Mouse (Mus musculus): ENCODE measurements at regions not wholly inside any gene's neighbourhood (a gene's known extent, or its start where the extent isn't known, plus 50 kb on each side); places are given as distances from the start of the nearest gene placed in this dataset.
A peak's percentile ranks its signal among the peaks of the same experiment; 100 is the strongest.
"Not testable (repeated sequence)": the region's sequence is repeated elsewhere in the genome, so short reads cannot be mapped to it uniquely, and the experiment has no call there.

DNA sequence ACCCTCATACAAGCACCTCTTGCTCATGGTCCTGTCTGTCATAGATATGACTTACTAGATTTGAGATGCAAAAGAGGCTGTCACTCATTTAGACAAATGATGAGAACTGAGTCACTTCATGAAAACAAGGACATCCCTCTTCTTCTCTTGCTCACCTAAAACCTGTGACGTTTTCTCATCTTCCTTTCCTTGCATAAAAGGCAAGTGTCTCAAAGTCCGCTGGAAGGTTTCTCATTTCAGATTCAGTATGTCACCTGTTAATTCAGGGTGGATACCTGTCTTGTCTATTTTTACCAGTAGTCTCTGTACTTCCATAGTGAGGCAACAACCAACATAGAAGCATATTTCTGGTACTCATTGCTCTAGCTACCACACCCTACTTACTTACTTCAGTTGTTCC lies 325.6 kb downstream of the Car8 start:
- no peak for DNase-seq

DNA sequence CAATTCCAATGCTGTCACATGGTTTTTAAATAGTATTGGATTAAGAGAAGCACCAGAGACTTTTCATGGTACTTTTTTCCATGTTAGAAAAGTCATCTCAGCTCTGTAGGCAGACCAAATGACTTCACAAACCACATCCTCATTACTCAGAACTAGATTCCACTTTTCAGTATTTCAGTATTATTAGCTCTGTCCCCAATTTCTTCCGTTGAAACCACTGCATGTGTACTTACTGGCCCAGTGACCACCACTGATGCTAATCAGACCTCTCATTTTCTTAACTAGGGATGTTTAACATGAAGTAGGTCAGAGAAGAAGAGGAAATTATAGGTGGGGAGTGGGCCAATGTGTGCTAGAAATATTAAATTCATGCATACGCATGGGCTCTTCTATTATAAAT lies 326.2 kb downstream of the Car8 start:
- no peak for DNase-seq

DNA sequence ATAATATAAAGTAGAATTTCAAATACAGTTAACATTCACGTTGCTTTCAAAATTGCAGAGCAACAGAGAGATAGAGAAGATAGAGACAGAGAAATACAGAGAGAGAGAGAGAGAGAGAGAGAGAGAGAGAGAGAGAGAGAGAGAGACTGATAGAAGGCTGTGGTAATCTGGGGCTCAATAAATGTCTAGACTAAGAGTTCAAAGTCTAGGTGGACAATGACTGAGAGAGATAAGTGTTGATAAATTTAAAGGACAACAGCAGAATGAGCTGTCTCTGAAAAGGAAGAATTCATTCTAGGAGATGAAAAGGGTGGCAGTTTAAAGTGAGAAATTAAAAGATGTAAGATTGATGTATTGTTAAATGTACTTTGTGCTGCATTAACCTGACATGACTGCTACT lies 335.7 kb downstream of the Car8 start:
- DNase-seq: no peak

DNA sequence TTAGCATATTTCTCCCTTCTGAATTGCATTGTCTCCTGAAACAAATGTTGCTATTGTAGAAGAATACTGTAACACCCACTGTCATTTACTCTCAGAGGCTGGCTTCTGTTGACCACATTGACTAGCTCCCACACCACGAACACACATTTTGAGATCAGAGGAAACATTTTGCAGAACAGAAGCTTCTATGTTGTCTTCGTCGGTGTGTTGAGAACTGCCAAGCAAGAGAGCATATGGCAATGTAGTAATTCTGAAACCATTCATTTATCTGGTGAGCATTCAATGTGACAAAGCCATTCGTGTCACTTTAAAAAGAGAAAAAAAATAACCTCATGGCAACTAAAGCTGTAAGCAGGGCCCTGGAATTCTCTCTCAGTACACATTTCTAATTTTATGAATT lies 343.9 kb downstream of the Car8 start:
- no peak for DNase-seq

DNA sequence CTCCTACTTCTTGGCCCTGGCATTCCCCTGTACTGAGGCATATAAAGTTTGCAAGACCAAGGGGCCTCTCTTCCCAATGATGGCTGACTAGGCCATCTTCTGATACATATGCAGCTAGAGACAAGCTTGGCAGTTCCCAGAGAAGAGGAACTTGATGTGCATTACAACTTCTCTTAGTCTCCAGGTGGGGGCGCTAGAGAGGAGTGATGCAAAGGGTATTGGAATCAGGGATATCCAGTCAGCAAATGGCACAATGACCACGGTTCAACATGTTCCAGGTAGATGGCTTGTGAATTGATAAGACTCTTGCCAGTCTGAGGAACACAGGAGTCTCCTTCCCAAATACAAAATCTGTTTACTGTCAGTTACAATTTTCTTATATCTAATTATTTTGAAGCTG lies 347.7 kb downstream of the Car8 start:
- peak; percentile 15 for DNase-seq

DNA sequence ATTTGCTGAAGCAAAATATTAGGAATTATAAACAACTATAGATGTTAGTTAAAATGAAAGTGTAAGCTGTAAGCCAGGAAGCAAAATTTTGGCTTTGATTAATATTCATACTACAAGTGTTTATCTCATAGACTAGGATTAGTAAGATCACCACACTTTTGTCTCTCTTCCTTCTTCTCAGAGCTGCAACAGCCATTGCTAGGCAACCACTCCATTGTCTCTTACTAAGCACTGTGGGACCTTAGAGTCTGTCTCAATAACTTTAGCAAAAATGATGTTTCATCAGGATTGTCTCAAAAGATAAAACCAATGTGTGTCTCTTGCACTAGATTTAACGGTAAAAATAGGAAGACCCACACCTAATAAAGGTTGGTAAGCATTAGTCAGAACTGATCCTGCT lies 384.3 kb downstream of the Car8 start:
- no peak for DNase-seq

DNA sequence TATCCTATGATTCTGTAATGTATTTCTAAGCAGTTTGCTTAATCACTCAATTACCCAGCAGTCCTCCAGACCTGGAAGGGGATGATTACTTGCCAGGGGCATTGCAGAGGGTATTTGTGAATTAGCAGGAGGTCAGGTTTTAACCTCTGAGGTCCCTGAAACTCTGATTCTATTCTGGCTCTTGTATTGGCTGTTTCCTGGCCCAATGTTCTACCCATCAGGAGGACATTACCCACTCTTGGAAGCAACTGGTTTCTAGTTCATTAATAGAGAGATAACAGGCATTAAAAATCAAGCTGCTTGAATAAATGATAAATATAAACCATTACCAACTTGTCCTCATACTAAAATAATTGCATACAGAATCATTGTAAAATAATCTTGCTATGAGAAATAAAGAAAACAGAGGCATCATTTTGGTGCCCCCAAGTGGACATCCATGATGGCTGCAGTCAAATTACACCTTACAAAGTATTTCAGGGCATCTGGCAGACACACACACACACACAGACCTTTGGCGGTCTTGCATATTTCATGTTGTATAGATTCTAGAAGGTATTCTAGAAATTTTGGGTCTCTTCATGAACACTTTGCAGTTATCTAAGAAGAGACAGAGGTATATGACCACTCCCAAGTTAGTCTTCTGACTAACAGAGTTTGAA lies 385.6 kb downstream of the Car8 start:
- peak; percentile 66 for DNase-seq

DNA sequence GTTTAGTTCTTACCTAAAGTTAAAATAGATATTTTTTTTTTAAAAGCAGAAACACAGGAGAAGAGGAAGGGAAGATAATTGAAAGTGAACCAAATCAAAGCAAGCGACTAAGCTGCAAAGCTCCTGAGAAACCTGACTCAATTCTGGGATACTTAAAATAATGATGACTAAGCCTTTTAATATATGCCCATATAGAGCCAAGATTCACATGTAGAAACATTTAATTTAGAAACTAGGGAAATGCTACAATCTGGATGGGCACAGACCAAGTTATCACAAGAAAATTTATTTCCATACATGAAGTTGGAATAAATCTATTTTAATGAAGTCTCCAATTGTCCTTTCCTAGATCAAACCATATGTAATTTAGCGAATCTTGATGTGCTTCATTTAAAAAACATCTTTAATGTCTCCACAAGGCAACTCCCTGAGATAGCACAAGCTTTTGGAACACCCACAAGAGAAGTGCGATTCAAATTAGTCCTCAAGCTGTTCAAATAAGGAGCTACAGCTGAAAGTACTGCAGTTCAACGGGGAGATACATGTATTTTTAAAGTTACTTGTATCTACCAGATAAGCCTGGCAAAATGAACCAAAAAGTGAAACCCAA lies 386.7 kb downstream of the Car8 start:
- DNase-seq: no peak

DNA sequence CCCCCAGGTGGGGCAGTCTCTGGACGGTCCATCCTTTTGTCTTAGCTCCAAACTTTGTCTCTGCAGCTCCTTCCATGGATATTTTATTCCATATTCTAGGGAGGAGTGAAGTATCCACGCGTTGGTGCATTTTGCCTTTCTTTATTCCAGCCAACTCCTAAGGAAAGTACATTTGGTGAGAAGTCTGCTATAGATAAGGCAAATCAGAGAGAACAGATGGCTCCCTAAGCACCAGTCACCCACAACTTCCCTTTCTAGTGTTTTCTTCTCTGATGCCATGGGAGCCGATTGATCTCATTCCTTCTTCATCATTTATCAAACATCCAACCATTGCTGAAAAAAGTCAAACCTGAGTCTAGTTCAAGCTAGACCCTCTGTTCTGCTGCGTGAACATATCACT lies 391.4 kb downstream of the Car8 start:
- no peak for DNase-seq

DNA sequence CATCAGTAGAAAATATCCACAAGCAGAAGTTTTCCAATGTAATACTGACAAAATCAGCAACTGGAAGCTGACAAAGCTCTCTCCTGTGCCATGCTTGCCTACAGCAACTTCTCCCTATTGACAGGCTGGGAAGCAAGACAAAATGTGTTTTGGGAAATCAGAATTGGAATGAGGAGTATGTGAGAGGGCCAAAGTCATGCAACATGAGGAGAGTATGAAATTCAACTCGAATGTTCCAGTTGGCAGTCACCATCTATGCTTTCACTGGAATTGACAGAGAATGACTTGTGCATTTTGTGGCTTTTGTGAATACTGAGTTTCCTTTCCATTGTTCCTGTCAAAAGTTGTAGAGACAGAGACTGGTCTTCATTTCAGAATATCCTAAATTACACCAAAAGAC lies 409.7 kb downstream of the Car8 start:
- no peak for DNase-seq

DNA sequence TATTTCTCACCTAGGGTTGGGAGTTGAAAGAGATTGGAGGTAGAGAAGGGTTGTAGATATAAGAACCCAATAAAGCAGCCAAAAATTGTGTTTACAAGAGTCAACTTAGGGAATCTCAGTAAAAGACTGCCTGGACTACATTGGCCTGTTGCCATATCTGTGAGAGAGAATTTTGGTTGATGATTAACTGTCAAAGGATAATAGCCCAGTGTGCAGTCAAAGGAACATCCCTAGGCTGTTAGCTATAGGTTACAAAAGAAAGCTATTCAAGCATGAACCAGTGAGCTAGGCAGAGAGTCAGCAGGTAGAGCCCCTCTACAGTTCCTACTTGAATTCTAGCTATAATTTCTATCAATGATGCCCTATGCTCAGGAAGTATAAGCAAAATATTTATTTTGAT lies 419.0 kb downstream of the Car8 start:
- DNase-seq: no peak

DNA sequence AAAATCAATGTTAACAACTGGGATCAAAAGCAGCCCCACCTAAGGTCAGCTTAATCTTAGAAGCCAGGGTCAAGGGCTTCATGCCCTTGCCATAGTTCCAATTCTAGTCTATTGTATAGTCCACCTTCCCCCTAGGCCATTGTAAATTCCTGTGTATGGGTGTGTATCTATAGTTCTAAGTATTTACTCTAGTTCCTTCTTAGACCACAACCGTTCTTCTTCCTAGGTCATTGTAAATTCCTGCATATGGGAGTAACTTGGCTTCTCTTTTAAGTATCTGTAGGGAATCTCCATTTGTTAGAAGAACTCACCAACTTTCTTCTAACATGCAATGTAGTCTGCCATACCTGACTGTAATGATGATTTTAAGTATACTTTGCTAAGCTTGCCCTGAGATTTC lies 461.1 kb downstream of the Car8 start:
- DNase-seq: not testable (repeated sequence)

DNA sequence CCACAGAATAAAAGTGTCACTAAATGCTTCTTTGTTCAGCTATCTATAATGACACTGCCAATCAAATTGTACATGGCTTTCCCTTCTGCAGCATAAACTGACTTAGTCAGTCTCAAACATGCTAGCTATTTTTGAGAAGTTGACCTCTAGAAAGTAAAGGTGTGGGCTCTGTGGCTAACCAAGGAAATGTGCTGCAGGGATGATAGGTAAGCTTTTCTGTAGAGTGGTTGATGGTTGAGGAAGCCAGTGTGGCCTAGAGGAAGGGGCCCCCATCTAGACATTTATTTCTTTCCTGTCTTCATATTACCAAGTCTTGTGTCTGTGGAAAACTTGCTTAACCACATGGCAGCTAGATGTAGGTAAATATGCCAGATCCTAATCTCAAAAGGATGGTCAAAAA lies 483.4 kb downstream of the Car8 start:
- no peak for DNase-seq

DNA sequence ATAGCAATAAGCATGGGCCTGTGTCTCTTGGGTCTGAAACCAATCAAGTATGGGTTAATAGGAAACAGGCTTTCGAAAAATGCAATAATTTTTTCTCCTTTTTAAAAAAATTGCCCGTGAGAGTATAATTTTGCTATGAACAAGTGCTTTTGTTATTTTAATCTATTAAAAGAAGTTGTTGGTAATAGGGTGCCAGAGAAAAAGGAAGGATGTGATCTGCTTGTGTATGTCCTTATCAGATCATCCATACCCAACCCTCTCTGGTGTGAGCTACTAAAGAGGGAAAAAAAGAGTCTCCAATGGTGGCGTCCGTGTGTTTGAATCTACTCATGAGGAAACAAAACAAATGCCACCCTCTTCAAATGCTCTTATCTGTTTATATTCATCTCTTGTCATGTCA lies 484.9 kb downstream of the Car8 start:
- DNase-seq: no peak

DNA sequence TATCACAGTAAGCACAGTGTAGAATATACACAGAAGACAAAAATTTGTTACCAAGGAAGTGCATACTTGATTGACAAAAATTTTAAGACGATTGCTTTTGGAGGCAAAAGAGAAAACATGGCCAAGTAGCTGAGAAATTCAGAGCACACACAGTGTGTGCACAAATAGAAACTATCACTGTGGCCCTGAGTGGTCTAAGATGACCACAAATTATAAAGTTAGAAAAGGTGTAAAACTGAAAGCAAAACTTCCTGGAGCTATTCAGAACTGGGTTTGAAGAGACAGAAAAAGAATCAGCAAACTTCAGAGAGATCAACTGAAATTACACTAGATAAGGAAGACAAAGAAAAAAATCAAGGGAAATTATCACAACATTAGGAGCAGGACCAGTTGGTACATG lies 487.6 kb downstream of the Car8 start:
- DNase-seq: no peak

DNA sequence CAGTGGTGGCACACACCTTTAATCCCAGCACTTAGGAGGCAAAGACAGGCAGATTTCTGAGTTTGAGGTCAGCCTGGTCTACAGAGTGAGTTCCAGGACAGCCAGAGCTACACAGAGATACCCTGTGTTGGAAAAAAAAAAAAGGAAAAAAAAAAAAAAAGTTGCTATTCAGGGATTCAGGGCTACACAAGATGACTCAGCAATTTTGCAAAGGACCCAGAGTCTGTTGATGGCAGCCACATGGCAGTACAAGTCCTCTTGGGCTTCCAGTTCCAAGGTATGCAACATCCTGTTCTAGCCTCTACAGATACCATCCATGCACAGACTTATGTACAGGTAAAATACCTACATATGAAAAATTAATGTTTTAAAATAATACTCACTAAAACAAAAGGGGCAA lies 515.9 kb downstream of the Car8 start:
- DNase-seq: no peak

DNA sequence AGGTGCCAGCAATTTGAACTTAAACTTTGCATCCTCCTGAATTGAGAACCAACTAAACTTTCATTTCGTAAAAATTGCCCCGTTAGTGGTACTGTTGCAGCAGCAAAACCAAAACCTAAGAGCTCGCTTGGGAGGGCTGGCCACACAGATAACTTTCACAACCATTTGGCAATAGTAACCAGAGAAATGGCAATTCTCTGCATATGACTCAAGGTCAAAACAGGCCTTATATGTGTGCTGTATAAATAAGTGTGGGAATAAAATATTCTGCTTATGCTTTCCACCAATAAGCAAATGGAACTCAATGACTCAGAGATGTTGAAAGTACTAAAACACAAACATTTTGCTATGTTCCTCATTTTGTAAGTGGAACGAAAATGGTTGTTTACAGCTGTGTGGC lies 550.3 kb downstream of the Car8 start:
- no peak for DNase-seq

DNA sequence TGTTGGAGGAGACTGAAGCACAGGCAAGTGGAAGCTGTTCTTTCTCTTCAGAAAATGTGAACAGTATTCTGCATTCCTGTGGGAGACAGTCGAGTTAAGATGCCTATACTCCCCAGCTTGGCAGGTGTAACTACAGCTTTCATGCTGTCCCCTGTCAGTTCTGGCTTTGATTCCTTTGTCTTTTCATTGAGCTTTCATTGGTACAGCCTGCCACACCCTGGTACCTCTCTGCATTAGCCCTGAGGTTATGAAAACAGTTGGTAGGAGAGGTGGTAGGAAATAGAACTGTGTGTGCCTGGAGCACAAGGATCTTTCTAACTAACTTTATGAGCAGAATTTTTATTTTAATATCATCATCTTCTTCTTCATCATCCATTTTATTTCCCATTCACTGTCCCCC lies 551.6 kb downstream of the Car8 start:
- DNase-seq: peak; percentile 52

DNA sequence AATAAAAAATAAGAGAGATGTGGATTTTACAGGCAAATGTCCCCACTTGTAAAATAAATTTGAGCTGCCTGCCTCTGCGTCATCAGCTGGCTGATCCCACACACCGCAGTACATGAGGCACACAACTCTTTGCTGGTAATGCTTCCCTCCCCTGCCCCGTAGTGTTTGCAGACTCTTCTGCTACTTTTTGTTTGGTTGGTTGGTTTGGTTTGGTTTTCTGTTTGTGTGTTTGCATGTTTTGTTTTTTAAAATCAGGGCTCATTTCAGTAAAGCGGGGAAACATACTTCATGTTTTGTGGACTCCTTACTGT lies 568.1 kb downstream of the Car8 start:
- DNase-seq: no peak

DNA sequence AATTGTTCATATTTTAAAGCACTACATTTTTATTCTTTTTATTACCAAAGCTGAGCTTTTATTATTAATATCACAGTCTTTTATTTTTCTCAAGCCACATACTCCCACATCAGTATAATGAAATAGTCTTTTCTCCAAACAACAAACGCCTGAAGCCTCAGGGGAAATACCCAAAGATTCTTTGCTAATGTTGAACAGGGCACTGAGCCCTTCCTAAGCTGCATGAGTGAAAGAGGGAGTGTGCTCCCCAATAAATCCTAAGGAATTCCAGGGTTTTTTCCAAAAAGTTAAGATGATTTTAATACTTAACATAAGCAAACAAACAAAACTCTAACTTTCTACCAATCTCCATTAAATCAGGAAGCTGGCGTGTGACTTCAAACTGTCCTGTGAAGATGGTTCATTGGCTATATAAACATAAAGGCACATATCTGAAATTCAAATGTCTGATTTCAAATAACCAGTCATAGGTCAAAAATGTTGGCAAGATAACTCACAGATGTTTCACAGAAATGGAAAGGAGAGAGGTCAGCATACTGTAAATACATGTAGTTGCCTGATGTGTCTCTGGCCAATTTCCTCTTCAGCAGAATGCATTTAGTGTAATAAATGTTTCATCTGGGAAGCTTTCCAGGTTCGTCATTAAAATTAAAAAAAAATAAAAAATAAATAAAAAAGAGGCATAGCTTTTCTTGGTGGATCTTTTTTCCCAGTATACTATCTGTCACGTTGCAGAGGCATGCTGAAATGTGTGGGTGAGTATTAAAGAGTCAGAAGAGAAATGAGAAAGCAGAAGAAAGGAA lies 568.6 kb downstream of the Car8 start:
- DNase-seq: no peak

DNA sequence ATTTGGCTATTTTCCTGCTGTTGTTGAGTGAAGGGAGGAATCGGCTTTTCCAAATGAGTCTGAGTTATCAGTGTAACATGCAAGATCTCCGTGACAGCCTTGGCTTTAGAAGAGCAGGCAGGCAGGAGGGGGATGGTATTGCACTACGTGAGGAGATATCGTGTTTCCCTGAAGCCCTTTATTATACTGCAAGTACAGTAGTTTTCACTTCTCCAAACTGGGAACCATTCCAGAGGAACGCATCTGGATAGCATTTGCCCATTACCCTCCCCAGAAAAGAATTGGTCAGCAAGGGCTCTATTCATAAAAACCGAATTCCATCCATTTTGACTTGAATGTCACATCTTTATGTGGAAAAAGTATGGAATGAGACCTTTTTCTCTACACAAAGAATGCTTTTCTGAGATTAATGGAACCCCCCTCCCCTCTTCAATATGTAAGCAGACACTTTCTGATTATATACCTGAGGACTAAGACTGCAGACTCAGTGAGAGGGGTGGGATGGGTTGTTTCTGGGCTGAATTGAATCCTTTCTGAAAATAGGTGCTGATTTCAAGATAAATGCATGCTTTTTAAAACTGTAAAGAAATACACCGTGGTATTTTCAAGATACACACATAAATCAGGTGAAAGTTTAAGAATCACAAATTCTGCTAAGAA lies 571.8 kb downstream of the Car8 start:
- no peak for DNase-seq

DNA sequence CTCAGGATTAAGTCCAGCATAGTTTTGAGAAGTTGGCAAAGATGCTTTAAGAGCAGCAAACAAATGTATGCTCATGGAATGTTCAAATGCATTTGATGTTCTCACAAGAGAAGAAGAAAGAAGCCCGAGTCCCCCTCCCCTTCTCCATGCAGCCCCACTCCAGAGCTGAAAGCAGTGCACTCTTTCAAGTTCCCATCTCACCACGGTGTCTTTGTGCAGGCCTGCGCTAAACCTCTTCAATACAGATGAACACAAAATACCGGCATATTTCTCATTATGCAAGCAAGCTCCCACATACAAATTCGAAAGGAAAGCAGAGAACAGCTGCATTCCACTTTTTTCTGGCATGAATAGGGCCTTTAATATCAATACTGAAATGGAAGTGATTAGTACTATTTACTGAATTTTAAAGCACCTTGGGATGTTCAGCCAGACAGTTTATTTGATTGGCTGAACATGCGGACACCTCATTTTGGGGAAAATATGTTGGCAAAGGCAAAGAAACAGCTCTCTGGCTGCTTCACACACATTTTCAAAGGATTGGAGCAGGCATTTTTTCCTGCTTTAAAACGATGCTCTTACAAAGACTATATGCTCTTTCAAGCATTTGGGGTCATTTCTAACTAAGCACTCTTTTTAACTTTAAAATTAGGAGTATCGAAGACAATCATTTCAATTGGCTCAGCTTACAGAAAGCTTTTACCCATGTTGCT lies 595.8 kb downstream of the Car8 start:
- DNase-seq: peak; percentile 4

DNA sequence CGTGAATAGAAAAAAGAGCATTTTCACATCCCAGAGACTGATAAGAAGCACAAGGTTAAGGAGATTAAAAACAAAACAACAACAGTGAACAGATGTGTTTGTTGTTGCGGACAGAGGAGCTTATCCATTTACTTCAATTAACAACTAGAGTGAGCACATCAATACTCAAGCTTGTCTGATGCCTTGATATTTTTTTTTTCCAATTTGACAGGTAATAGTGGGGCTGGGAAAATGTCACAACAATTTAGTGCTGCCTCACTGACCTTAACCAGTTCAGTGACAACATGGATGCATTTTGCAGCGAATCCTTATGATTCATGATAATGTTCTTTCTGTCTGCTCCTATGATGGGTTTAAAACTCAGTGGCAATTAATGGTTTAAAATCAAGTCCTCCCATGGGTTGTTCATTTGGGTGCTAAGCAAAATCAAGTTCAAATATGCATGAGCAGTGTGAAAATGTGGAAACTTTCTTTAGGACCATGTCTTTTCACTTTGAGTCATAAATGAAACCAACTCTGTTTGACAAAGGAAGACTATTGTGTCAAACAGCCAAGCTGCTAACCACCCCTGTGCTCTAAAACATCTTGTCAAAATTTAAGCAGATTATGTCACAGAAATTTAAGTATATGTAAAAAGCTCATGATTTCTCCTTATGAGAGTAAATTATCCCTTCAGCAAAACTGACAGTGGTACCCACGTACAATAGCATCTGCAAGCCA lies 641.0 kb downstream of the Car8 start:
- no peak for DNase-seq

Data from thymus, postnatal 14 days (tissue).